Mouse (Mus musculus): ENCODE measurements around the gene Atp1b3.

GRCm38 (mm10) chr9:96299324-96300008, 64.8 kb downstream of the Atp1b3 start:
- TF ChIP-seq POLR2A (IDR thresholded peaks at IDR 0.05; ENCODE audit: extremely low read depth, insufficient read depth, low read length): no peak
- no peak for TF ChIP-seq CTCF (IDR thresholded peaks at IDR 0.05; ENCODE audit: extremely low read depth, insufficient read depth, low read length)

Data from cortical plate, adult 2 months (tissue).